ENCODE assay signal across 8 mouse cellular contexts in the genomic region with DNA sequence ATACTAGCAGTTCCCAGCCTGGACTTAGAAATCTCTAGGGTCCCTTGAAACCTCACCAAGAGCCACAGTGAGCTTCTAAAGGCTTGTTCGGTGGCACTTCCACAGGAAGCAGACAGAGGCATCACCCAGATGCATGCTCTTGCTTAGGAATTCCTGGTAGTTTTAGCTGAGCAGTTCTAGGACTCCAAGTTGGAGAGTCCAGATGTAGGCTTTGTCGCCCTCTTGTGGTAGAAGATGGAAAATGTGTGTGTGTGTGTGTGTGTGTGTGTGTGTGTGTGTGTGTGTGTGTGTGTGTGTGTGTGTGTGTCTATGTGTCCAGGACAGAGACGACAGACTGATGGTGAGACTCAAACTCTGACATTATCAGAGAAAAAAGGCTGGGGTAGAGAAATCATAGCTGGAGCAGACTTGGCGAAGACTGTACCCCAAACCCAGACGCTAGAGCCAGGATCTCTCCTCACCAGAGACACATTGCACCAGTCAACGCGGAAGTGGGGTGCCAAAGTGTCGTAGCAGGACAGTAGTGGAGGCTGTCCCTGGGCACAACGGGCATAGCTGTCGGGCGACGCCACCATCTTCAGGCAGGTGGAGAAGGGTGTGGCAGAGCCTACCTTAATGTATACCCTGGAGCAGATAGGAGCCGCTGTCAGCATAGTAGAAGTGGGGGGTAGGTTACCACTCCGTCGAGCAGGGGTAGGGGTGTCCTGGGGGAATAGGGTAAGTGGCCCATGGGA. TPM values are rescaled to one million over a fixed set of nuclear protein-coding genes. Genes with fewer than 3 reads are reported as not detected.
DNase-seq lines count a peak whose midpoint lies in the region; ATAC-seq and TF ChIP-seq lines count a peak whose summit lies in the region.

No protein-coding gene starts in this region.

- H3K36me3 ChIP-seq in forebrain, embryonic 16.5 days (ENCODE audit: control insufficient read depth, insufficient read depth): no peaks in the 10 kb centered on the region
- H3K36me3 ChIP-seq in limb, embryonic 10.5 days: no peaks in the 10 kb centered on the region

- no peaks in the 10 kb centered on the region for H3K9me3 ChIP-seq in forebrain, embryonic 16.5 days (ENCODE audit: control insufficient read depth, low read length)
- no peaks in the 10 kb centered on the region for H3K9me3 ChIP-seq in limb, embryonic 10.5 days (replicated peaks)

- no peak for TF ChIP-seq POLR2A in cerebellum, adult 2 months (IDR thresholded peaks at IDR 0.05; ENCODE audit: borderline replicate concordance, insufficient read depth, low read length)

- no peak overlapping the region for H3K4me2 ChIP-seq in forebrain, embryonic 16.5 days (ENCODE audit: low read length)

- no peaks in the 10 kb centered on the region for H3K27me3 ChIP-seq in cerebellum, adult 2 months (ENCODE audit: control insufficient read depth, insufficient read depth, low read length)
- no peaks in the 10 kb centered on the region for H3K27me3 ChIP-seq in forebrain, embryonic 16.5 days (replicated peaks; ENCODE audit: control insufficient read depth, insufficient read depth, low read length)
- peaks cover 16% of the 10 kb centered on the region for H3K27me3 ChIP-seq in limb, embryonic 10.5 days (ENCODE audit: low read depth, poor library complexity, severe bottlenecking)

- H3K27ac ChIP-seq in cerebellum, adult 2 months (ENCODE audit: insufficient read depth, low read length): no peak overlapping the region
- H3K27ac ChIP-seq in forebrain, embryonic 16.5 days (ENCODE audit: low read length): no peak overlapping the region
- H3K27ac ChIP-seq in limb, embryonic 10.5 days: no peak overlapping the region

- ATAC-seq in forebrain, embryonic 16.5 days: peak; percentile 43

- 52% methylated on average over 15 of the region's 15 CpGs for WGBS in cerebellum, adult 2 months
- WGBS in forebrain, embryonic 16.5 days: 61% methylated on average over 15 of the region's 15 CpGs
- 61% methylated on average over 15 of the region's 15 CpGs for WGBS in limb, embryonic 10.5 days

- DNase-seq in urinary bladder, postnatal 14 days (ENCODE audit: low spot score): peak; percentile 74
- no peak for DNase-seq in urinary bladder, adult 2 months (ENCODE audit: low spot score)
- DNase-seq in cerebellum, adult 2 months: peak; percentile 62 to 76
- peak; percentile 83 for DNase-seq in induced T-regulatory cell, adult 2 months (ENCODE audit: low read depth)
- peak; percentile 72 for DNase-seq in limb, embryonic 10.5 days (ENCODE audit: low spot score)
- peak; percentile 54 for DNase-seq in natural killer cell, adult 2 months (ENCODE audit: low spot score in 2 of 2)
- peak; percentile 66 for DNase-seq in urinary bladder, postnatal 25 days (ENCODE audit: low spot score)

- peaks cover 34% of the 10 kb centered on the region for H3K4me1 ChIP-seq in cerebellum, adult 2 months (ENCODE audit: control insufficient read depth, insufficient read depth, low read length)
- H3K4me1 ChIP-seq in forebrain, embryonic 16.5 days (replicated peaks; ENCODE audit: control insufficient read depth, insufficient read depth, low read length): peaks cover 9% of the 10 kb centered on the region
- H3K4me1 ChIP-seq in limb, embryonic 10.5 days: peaks cover 4% of the 10 kb centered on the region; the same call in 1 of the 2 replicates

- H3K9ac ChIP-seq in forebrain, embryonic 16.5 days (replicated peaks; ENCODE audit: low read depth, low read length): no peak overlapping the region

- peak; percentile 58; the same call in 1 of the 2 replicates for TF ChIP-seq CTCF in cerebellum, adult 2 months (IDR thresholded peaks at IDR 0.05; ENCODE audit: borderline replicate concordance, insufficient read depth, low read depth, low read length)

- H3K4me3 ChIP-seq in cerebellum, adult 2 months (replicated peaks; ENCODE audit: insufficient read depth, low read depth, low read length): no peak overlapping the region
- no peak overlapping the region for H3K4me3 ChIP-seq in forebrain, embryonic 16.5 days (replicated peaks; ENCODE audit: low read length)
- H3K4me3 ChIP-seq in limb, embryonic 10.5 days: no peak overlapping the region

RNA-seq across cellular contexts. Expression of a gene that starts 3.0 kb away (rescaled TPM):
- polyA plus RNA-seq in urinary bladder, adult 2 months (2012; rRNA removed): 0.19 and 0.22 TPM in 2 replicates
- polyA plus RNA-seq in cerebellum, adult 2 months (2012; rRNA removed): not detected in 2 replicates
- polyA plus RNA-seq in forebrain, embryonic 16.5 days (2015; fragmentation: Nextera tagmentation; extraction: Ambion mirVana): not detected in 2 replicates
- not detected in 2 replicates for polyA plus RNA-seq in limb, embryonic 10.5 days (2016; fragmentation: Nextera tagmentation; extraction: Ambion mirVana)

RNA-seq across cellular contexts. Expression of a gene that starts 5.8 kb away (rescaled TPM):
- polyA plus RNA-seq in urinary bladder, adult 2 months (2012; rRNA removed): 69.2 and 93.5 TPM in 2 replicates
- 1.9 and 3.9 TPM in 2 replicates for polyA plus RNA-seq in cerebellum, adult 2 months (2012; rRNA removed)
- polyA plus RNA-seq in forebrain, embryonic 16.5 days (2015; fragmentation: Nextera tagmentation; extraction: Ambion mirVana): 0.19 and 0.58 TPM in 2 replicates
- 0.23 TPM in 1 of 2 replicates, not detected in the other for polyA plus RNA-seq in limb, embryonic 10.5 days (2016; fragmentation: Nextera tagmentation; extraction: Ambion mirVana)

RNA-seq across cellular contexts. Expression of a gene that starts 20.5 kb away (rescaled TPM):
- 16.0 and 35.7 TPM in 2 replicates for polyA plus RNA-seq in urinary bladder, adult 2 months (2012; rRNA removed)
- 149 and 153 TPM in 2 replicates for polyA plus RNA-seq in cerebellum, adult 2 months (2012; rRNA removed)
- polyA plus RNA-seq in forebrain, embryonic 16.5 days (2015; fragmentation: Nextera tagmentation; extraction: Ambion mirVana): 22.0 and 22.4 TPM in 2 replicates
- polyA plus RNA-seq in limb, embryonic 10.5 days (2016; fragmentation: Nextera tagmentation; extraction: Ambion mirVana): 9.9 and 10.8 TPM in 2 replicates

RNA-seq across cellular contexts. Expression of a gene that starts 34.4 kb away (rescaled TPM):
- polyA plus RNA-seq in urinary bladder, adult 2 months (2012; rRNA removed): 953 and 1,532 TPM in 2 replicates
- polyA plus RNA-seq in cerebellum, adult 2 months (2012; rRNA removed): 4.5 and 5.5 TPM in 2 replicates
- 45.0 and 166 TPM in 2 replicates for polyA plus RNA-seq in forebrain, embryonic 16.5 days (2015; fragmentation: Nextera tagmentation; extraction: Ambion mirVana)
- 81.4 and 104 TPM in 2 replicates for polyA plus RNA-seq in limb, embryonic 10.5 days (2016; fragmentation: Nextera tagmentation; extraction: Ambion mirVana)

RNA-seq across cellular contexts. Expression of a gene that starts 39.3 kb away (rescaled TPM):
- polyA plus RNA-seq in urinary bladder, adult 2 months (2012; rRNA removed): 5.8 and 9.6 TPM in 2 replicates
- 80.7 and 89.4 TPM in 2 replicates for polyA plus RNA-seq in cerebellum, adult 2 months (2012; rRNA removed)
- polyA plus RNA-seq in forebrain, embryonic 16.5 days (2015; fragmentation: Nextera tagmentation; extraction: Ambion mirVana): 123 and 134 TPM in 2 replicates
- 29.7 and 39.2 TPM in 2 replicates for polyA plus RNA-seq in limb, embryonic 10.5 days (2016; fragmentation: Nextera tagmentation; extraction: Ambion mirVana)

Comparison
In these comparisons a context has a peak if more than half of its experiments do, and no peak if none do; other contexts are left out.
1. RNA of a gene that starts 5.8 kb away (polyA plus RNA-seq): 69.2 to 93.5 TPM in urinary bladder, adult 2 months; 1.9 to 3.9 TPM in cerebellum, adult 2 months, 0.23 TPM in limb, embryonic 10.5 days and 0.19 to 0.58 TPM in forebrain, embryonic 16.5 days; every median in the first group is over 10 times any median in the second.